Mouse (Mus musculus): ENCODE measurements around the gene Smarca1. TPM values are rescaled to one million over a fixed set of nuclear protein-coding genes. Genes with fewer than 3 reads are reported as not detected.
A peak's percentile ranks its signal among the peaks of the same experiment; 100 is the strongest.

The Smarca1 gene
- not detected in 3 replicates for total RNA-seq (2017)

DNA sequence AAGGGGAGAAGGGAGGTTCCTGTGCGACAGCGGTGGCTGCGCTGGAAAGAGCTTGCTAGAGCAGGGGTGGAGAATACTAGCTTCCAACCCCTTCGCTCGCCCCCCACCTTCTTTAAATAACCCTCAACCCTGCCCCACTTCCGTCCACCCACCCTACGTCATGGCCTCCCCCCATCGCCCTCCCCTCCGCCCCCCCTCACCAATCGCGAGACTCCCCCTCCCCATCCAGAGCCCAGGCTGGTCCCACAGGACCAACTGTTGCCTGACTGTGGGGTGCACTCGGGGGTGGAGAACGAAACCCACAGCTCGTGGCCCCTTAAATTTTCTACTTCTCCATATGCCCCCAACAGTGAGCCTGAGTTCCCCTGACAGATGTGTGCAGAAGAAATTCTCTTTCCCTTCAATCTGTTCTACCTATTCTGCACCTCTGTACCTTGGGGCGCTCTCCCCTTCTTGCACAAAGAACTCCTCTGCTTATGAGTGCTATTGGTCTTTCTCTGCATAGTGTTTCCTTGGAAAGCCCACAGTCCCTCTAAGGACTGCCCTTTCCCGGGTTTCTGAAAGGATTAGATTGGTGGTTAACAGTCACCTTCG is at the start of gene Smarca1:
Gene Smarca1 (minus strand): TSS at position 544 of the 594 bp plus-strand sequence.
- ATAC-seq (replicated peaks; ENCODE audit: insufficient number of reproducible peaks, low FRiP score, low TSS enrichment, poor library complexity, severe bottlenecking) = no peak

- ATAC-seq (replicated peaks; ENCODE audit: insufficient number of reproducible peaks, low FRiP score, low TSS enrichment, poor library complexity, severe bottlenecking) = no peak
Observed at GRCm38 (mm10) chrX:47937740-47938139, 45.0 kb upstream of the Smarca1 start.

- no peak for ATAC-seq (replicated peaks; ENCODE audit: insufficient number of reproducible peaks, low FRiP score, low TSS enrichment, poor library complexity, severe bottlenecking)
Observed at GRCm38 (mm10) chrX:47936885-47937284, 44.1 kb upstream of the Smarca1 start.

DNA sequence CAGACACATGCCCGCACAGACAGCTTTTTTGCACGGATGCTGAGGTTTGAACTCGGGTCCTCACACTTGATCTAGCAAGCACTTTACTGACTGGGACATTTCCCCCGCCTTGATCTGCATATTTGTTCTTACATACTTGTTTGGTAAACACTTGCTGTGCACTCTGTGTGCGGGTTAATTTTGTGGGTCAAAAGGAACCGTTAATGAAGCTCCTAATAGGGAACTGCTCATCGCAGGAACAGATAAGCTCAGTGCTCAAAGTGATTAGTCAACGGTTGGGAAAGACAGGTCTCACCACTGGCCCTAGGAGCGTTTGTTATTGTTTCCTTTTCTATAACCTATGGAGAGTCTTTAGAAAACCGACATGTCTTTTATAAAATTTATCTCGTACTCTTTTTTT is 41.6 kb upstream of the Smarca1 start:
- no peak for ATAC-seq (replicated peaks; ENCODE audit: insufficient number of reproducible peaks, low FRiP score, low TSS enrichment, poor library complexity, severe bottlenecking)

GRCm38 (mm10) chrX:47930449-47930848 is 37.7 kb upstream of the Smarca1 start:
- no peak for ATAC-seq (replicated peaks; ENCODE audit: insufficient number of reproducible peaks, low FRiP score, low TSS enrichment, poor library complexity, severe bottlenecking)

DNA sequence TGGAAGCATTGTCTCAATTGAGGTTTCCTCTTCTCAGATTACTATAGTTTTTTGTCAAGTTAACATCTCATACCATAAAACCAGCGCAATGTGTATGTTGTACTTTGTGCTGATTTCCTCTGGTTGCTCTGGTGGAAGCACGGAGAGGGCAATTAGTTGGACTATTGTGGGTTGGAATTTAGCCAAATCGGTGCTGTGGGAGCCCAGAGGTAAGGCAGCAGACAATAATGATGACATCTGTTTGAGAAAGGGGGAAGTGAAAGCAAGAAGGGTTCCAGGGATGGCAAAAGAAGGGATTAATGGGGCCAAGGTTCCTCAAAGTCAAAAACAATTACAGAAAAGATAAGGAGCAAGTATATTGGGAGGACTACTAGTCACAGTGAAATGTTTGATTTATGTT is 35.2 kb upstream of the Smarca1 start:
- no peak for ATAC-seq (replicated peaks; ENCODE audit: insufficient number of reproducible peaks, low FRiP score, low TSS enrichment, poor library complexity, severe bottlenecking)

- no peak for ATAC-seq (replicated peaks; ENCODE audit: insufficient number of reproducible peaks, low FRiP score, low TSS enrichment, poor library complexity, severe bottlenecking)
Observed at GRCm38 (mm10) chrX:47920541-47920940, 27.8 kb upstream of the Smarca1 start.

DNA sequence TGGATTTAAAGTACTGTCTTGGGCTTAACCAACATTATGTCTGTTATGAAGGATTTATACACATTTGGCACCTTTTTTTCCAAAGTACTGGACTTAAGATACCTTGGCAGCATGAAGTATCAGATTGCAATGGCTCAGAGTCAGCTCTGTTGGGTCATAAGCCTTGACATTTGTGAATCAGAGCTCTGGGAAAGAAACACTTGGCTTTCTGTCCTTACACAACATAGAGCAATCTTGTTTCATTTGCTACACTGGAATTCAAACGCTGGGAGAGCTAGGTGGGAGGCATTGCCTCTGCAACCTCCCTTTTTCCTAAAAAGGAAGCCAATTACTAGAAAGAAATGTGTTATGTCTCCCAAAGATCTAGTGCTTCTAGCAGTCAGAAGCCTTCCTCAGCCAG is 24.1 kb upstream of the Smarca1 start:
- no peak for ATAC-seq (replicated peaks; ENCODE audit: insufficient number of reproducible peaks, low FRiP score, low TSS enrichment, poor library complexity, severe bottlenecking)

DNA sequence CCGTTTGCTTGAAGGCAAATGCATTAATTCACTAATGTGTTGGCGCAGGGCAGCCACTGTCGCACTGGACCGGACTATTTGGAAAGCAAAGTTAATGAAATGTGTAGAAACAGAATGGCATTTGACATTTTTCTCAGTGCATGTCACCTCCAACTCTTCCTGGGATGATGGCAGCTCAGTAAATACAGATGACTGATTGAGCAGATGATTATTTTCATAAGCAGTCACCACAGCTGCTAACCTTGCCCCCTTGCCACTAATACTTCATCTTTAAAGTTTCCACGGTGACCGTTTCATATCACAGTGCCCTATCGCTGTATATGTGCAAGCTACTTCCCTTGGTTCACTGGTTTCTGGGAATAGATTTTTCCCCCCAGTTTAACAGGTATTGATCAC is 20.8 kb upstream of the Smarca1 start:
- ATAC-seq (replicated peaks; ENCODE audit: insufficient number of reproducible peaks, low FRiP score, low TSS enrichment, poor library complexity, severe bottlenecking) = no peak

DNA sequence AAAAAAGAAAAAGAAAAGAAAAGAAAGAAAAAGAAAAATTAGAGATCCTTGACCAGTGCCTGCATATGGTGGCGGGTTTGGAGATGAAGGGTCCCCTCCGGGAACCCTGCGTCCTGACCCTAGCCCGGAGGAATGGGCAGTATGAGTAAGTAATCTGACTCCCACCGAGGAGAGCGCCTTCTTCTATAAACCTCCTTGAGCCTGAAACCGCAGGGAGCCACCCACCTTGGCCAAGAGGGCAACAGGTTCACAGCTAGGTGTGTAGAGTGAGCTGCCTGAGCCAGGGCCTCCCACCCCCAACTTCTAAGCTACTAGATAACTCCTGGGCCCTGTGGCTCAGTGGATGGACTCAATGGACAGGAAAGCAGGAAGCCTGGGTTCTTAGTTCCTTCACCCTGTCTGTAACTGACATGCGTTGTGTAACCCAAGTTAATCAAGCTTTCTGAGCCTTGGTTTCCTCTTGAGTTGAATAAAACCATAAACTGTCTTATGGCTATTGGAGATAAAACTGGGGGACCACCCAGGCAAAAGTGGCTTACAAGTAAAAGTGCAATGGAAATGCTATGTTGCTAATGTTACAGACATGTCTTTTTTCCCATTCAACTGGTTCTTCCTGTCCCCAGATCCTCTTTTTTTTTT is 20.2 kb upstream of the Smarca1 start:
- no peak for ATAC-seq (replicated peaks; ENCODE audit: insufficient number of reproducible peaks, low FRiP score, low TSS enrichment, poor library complexity, severe bottlenecking)

DNA sequence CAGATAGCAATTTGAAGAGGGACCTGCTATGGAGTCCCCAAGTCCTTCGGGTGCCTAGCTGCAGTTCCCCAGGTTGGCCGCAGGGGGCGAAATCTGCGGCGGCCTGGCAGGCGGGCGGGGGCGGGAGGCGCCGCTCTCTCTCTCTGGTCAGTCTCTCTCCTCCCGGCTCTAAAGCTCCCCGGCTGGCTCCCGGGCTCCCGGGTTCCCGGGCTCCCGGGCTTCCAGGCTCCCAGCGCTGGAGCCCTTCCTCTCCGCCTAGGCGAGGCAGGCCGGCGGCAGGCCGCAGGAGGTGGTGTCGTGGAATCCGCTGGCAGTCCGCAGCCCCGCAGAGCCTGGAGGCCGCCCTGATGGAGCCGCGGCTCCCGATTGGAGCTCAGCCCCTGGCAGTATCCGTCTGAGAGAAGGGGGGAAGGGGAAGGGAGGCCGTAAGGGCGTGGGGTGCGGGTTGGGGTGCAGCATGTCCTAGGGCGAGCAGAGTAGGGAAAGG is 19.6 kb upstream of the Smarca1 start, which contains the start of gene Ocrl:
Gene Ocrl (plus strand): TSS at position 82 of the 487 bp plus-strand sequence.
- ATAC-seq (replicated peaks; ENCODE audit: insufficient number of reproducible peaks, low FRiP score, low TSS enrichment, poor library complexity, severe bottlenecking) = peak; percentile 75

GRCm38 (mm10) chrX:47891907-47892430 is 805 bp downstream of the Smarca1 start:
- no peak for ATAC-seq (replicated peaks; ENCODE audit: insufficient number of reproducible peaks, low FRiP score, low TSS enrichment, poor library complexity, severe bottlenecking)

- no peak for ATAC-seq (replicated peaks; ENCODE audit: insufficient number of reproducible peaks, low FRiP score, low TSS enrichment, poor library complexity, severe bottlenecking)
Observed at GRCm38 (mm10) chrX:47891243-47891906, 1.4 kb downstream of the Smarca1 start.

- no peak for ATAC-seq (replicated peaks; ENCODE audit: insufficient number of reproducible peaks, low FRiP score, low TSS enrichment, poor library complexity, severe bottlenecking)
Observed at GRCm38 (mm10) chrX:47887401-47887800, 5.4 kb downstream of the Smarca1 start.

DNA sequence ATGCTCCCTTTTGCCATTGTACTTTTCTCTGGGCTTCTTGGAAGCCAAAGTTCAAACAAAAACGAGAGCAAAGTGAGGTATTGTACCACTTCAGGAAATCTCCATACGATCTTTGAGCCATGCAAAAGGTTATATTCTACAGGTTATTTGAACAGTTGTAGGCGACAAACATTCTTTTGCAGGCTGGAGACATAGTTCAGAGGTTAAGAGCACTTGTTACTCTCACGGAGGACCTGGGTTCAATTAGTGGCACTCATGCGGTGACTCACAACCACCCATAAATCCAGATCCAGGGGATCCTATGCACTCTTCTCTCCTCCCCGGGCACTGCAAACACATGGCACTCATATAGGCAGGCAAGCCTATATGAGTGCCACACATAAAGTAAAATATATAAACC is 10.0 kb downstream of the Smarca1 start:
- no peak for ATAC-seq (replicated peaks; ENCODE audit: insufficient number of reproducible peaks, low FRiP score, low TSS enrichment, poor library complexity, severe bottlenecking)

GRCm38 (mm10) chrX:47880052-47880451 is 12.7 kb downstream of the Smarca1 start:
- no peak for ATAC-seq (replicated peaks; ENCODE audit: insufficient number of reproducible peaks, low FRiP score, low TSS enrichment, poor library complexity, severe bottlenecking)

- ATAC-seq (replicated peaks; ENCODE audit: insufficient number of reproducible peaks, low FRiP score, low TSS enrichment, poor library complexity, severe bottlenecking) = no peak
Observed at GRCm38 (mm10) chrX:47858544-47858943, 34.2 kb downstream of the Smarca1 start.

GRCm38 (mm10) chrX:47835835-47836195 is 57.0 kb downstream of the Smarca1 start:
- ATAC-seq (replicated peaks; ENCODE audit: insufficient number of reproducible peaks, low FRiP score, low TSS enrichment, poor library complexity, severe bottlenecking) = no peak

- ATAC-seq (replicated peaks; ENCODE audit: insufficient number of reproducible peaks, low FRiP score, low TSS enrichment, poor library complexity, severe bottlenecking) = no peak
Observed at GRCm38 (mm10) chrX:47835098-47835834, 57.5 kb downstream of the Smarca1 start.
